Mouse (Mus musculus) neural tube, embryonic 12.5 days (tissue): ENCODE results near the gene Pde4dip. TPM values are rescaled to one million over a fixed set of nuclear protein-coding genes. Genes with fewer than 3 reads are reported as not detected.

ENCODE experiments used
- ATAC-seq: fragments of 200-750 bp; cut with Nextera tagmentation; 2 replicates; pipeline ENCODE4 v1.8.0; 2017; ENCODE audit warnings: low read depth, mild to moderate bottlenecking, moderate TSS enrichment, moderate library complexity; ENCODE audit not compliant: low FRiP score
- H3K27ac ChIP-seq: fragments of 300-500 bp; sonication (generic); 2 replicates; pipeline ENCODE4 v1.5.1; 2016
- H3K27me3 ChIP-seq: fragments of 300-500 bp; sonication (generic); replicated peaks from 2 replicates; pipeline ENCODE4 v1.6.1; 2016; ENCODE audit warnings: mild to moderate bottlenecking
- H3K36me3 ChIP-seq: fragments of 300-500 bp; sonication (generic); 2 replicates; pipeline ENCODE4 v1.6.1; 2016; ENCODE audit warnings: mild to moderate bottlenecking
- H3K4me1 ChIP-seq: fragments of 300-500 bp; sonication (generic); 2 replicates; pipeline ENCODE4 v1.6.1; 2016
- H3K4me2 ChIP-seq: fragments of 300-500 bp; sonication (generic); replicated peaks from 2 replicates; pipeline ENCODE4 v1.6.1; 2016; ENCODE audit warnings: mild to moderate bottlenecking
- H3K4me3 ChIP-seq: fragments of 300-500 bp; sonication (generic); 2 replicates; pipeline ENCODE4 v1.5.1; 2016
- H3K9ac ChIP-seq: fragments of 300-500 bp; sonication (generic); 2 replicates; pipeline ENCODE4 v1.6.1; 2016; ENCODE audit warnings: mild to moderate bottlenecking
- H3K9me3 ChIP-seq: fragments of 300-500 bp; sonication (generic); 2 replicates; pipeline ENCODE4 v1.6.1; 2016; ENCODE audit warnings: mild to moderate bottlenecking
- WGBS: fragments of 180-500 bp; shearing (Covaris S2); methylation state at CpG from one replicate; pipeline ENCODE4 v1.1.7; 2016; 5-methylcytosine and 5-hydroxymethylcytosine counted together
- polyA plus RNA-seq: library from polyadenylated mRNA; unstranded; fragments of >200 nt; fragmentation: Nextera tagmentation; extraction: Ambion mirVana; gene quantifications from 2 replicates; pipeline ENCODE4 v1.2.1, GENCODE M21; 2016

Gene Pde4dip
- polyA plus RNA-seq, 1 experiment from 2014 or later, result 60.1 TPM

DNA sequence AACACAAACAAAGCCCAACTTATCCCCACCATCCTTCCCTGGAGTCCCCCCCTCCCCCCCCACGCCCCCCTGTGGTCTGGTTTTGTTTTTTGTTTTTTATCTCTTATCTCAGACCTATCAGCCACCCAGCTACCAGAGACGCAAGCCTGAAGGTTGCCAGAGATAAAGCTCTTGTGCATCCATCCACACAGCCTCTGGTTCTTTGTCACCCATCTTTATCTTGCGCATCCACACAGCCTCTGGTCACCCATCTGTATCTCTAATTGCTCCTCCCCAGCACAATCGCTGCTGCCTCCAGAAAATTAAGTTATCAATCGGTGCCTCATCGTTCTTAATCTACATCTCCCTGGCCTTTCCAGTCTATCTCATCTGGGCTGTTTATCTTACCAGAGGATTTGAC lies 1.7 kb upstream of the Pde4dip start:
- H3K27me3 ChIP-seq, result peaks cover 11% of the 10 kb centered on the region
- WGBS, result 90% methylated on average over 5 of the region's 6 CpGs

DNA sequence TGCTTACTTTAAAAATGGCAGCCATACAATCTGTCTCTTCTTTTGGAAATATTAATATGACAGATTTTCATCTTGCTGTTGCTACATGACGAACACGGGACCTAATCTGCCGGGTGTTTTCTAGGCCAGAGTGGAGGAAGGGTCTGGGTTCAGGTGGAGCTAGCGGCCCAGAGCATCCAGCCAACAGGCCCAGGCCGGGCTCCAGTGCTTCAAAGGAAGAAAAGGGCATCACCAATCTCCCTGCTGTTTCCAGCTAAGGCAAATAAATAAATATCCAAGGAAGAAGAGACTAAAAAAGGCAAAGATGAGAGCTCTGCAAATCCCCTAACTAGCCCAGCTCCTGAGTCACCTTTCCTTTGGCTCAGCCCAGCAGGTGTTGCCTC lies 731 bp downstream of the Pde4dip start:
- no peaks in the 10 kb centered on the region for H3K9me3 ChIP-seq
- WGBS, result 65% methylated on average over 5 of the region's 5 CpGs
- peak overlapping the region; percentile 93 for H3K4me2 ChIP-seq
- no peak overlapping the region for H3K27ac ChIP-seq
- peaks cover 11% of the 10 kb centered on the region for H3K27me3 ChIP-seq
- peak overlapping the region; percentile 52 for H3K4me3 ChIP-seq
- H3K4me1 ChIP-seq, result peaks cover 4% of the 10 kb centered on the region; the same call in 1 of the 2 replicates
- H3K9ac ChIP-seq, result peak overlapping the region; percentile 73
- ATAC-seq, result no peak
- H3K36me3 ChIP-seq, result no peaks in the 10 kb centered on the region

More for the DNA sequence above, 1.7 kb upstream of the Pde4dip start:
- no peak for ATAC-seq
- H3K9ac ChIP-seq, result no peak overlapping the region
- no peaks in the 10 kb centered on the region for H3K9me3 ChIP-seq
- H3K36me3 ChIP-seq, result no peaks in the 10 kb centered on the region
- H3K27ac ChIP-seq, result no peak overlapping the region
- H3K4me2 ChIP-seq, result no peak overlapping the region
- H3K4me3 ChIP-seq, result no peak overlapping the region
- peaks cover 4% of the 10 kb centered on the region; the same call in 1 of the 2 replicates for H3K4me1 ChIP-seq

DNA sequence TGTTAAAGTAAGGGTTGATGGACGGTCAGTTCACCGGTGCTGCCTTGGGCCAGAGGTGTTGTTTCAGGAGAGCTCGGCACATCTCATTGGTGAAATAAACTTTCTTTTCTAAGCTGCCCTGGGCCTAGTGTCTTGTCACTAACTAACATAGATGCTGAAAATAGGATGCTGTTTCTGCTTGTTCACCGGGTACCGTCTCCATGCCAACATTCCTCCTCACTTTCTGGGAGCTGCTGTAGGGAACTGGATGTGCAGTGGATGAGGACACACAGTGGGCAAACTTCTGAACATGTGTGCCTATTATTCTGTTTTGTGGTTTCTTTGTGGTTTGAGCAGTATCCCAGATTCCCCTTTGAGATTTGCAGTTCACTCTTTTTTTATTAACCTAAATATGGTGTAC lies 6.9 kb downstream of the Pde4dip start:
- Histone ChIP-seq H3K27me3 (no peaks in the 10 kb centered on the region), H3K36me3 (no peaks in the 10 kb centered on the region), H3K27ac (no peak overlapping the region), H3K4me1 (0 out of 2 replicates have a peak, but pooled peaks cover 3% of the 10 kb centered on the region), H3K9ac (no peak overlapping the region), H3K4me3 (no peak overlapping the region), H3K9me3 (no peaks in the 10 kb centered on the region), H3K4me2 (no peak overlapping the region)
- no peak for ATAC-seq
- WGBS, result 93% methylated on average over 5 of the region's 5 CpGs

DNA sequence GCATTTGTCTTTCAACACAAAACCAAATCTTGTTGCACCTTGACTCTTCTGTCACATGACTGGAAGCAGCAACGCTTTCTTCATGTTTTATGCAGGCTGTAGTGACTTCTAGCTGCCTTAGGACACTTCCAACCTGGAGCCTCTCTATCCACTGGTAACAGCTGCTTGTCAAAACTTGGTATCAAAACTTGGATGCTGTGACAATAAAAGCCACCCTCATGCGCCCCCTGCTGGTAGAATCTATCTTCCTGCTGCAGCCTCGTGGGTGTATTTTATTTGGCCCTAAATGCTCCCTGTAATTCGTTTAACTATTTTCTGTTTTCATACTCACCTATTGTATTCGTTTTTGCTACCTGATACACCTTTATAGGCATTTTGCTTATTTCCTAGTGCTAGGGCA lies 9.3 kb downstream of the Pde4dip start:
- ATAC-seq, result no peak
- no peaks in the 10 kb centered on the region for H3K27me3 ChIP-seq
- peaks cover 10% of the 10 kb centered on the region; the same call in 1 of the 2 replicates for H3K4me1 ChIP-seq
- WGBS, result 20% methylated on average over 5 of the region's 5 CpGs
- H3K9ac ChIP-seq, result no peak overlapping the region
- no peak overlapping the region for H3K27ac ChIP-seq
- no peak overlapping the region for H3K4me3 ChIP-seq
- no peaks in the 10 kb centered on the region for H3K9me3 ChIP-seq
- H3K4me2 ChIP-seq, result no peak overlapping the region
- H3K36me3 ChIP-seq, result no peaks in the 10 kb centered on the region

DNA sequence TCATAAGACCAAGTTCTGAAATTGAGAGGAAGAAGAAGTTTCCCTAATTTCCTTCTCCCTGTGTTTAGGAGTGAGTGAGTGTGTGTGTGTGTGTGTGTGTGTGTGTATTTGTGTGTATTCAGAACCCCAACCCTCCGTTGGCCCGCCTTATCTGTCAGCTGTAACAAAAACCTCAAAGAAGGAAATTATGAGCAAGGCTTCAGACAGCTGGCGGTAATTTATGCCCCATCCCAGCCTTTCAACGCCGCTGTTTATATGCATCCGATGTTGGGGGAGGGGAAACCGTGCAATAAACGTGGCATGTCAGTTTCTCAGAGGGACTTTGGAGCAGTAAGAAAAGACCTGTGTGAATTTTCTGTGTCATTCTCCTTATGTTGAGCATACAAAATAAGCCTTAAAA lies 12.2 kb downstream of the Pde4dip start:
- H3K9me3 ChIP-seq, result no peaks in the 10 kb centered on the region
- no peak for ATAC-seq
- H3K27me3 ChIP-seq, result no peaks in the 10 kb centered on the region
- peak overlapping the region; percentile 7; the same call in 1 of the 2 replicates for H3K4me2 ChIP-seq
- H3K4me1 ChIP-seq, result peaks cover 10% of the 10 kb centered on the region; the same call in 1 of the 2 replicates
- H3K27ac ChIP-seq, result no peak overlapping the region
- WGBS, result 11% methylated on average over 8 of the region's 8 CpGs
- no peak overlapping the region for H3K4me3 ChIP-seq
- no peaks in the 10 kb centered on the region for H3K36me3 ChIP-seq
- no peak overlapping the region for H3K9ac ChIP-seq

DNA sequence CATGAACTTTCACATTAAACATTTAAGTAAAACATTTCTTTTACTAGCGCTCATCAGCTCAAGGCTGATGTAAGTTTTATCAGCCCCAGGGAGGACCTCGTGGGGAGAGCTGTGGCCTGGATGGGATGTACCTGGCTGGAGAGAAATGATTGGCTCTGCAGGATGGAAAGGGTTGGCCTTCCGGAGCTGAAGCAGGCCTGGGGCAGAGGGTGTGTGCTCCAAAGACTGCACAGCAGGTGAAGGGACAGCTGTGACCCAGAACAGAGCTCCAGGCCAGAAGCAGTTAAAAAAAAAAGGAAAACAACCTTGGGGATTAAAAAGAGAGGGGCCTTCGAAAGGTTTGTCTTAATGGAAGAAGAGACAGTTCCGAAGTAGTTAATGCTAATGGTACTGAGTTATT lies 13.7 kb downstream of the Pde4dip start:
- no peak overlapping the region for H3K9ac ChIP-seq
- H3K4me3 ChIP-seq, result no peak overlapping the region
- H3K27ac ChIP-seq, result no peak overlapping the region
- H3K36me3 ChIP-seq, result no peaks in the 10 kb centered on the region
- peaks cover under 1% of the 10 kb centered on the region; the same call in 1 of the 2 replicates for H3K27me3 ChIP-seq
- 22% methylated on average over 5 of the region's 5 CpGs for WGBS
- H3K4me2 ChIP-seq, result no peak overlapping the region
- peaks cover 10% of the 10 kb centered on the region; the same call in 1 of the 2 replicates for H3K4me1 ChIP-seq
- ATAC-seq, result no peak
- H3K9me3 ChIP-seq, result no peaks in the 10 kb centered on the region

DNA sequence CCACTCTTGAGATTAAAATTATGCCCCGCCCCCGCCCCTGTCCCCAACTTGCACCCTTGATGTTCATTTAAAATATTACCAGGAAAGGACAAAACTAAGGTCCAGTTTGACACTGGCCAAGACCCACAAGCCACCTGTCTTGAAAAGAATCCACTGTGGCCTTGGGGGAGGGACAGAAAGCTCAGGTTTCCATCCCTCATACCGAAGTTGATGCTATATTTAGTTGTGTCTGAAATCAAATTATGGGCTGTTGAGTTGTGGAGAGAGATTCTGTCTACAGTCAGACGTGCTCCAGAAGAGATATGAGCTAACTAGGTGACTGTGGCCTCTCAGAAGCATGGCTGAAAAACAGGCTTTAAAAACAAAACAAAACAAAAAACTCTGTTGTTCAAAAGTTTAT lies 18.8 kb downstream of the Pde4dip start:
- Histone ChIP-seq H3K27me3 (peaks cover 35% of the 10 kb centered on the region), H3K9ac (no peak overlapping the region), H3K4me2 (no peak overlapping the region), H3K4me1 (peaks cover 8% of the 10 kb centered on the region), H3K4me3 (no peak overlapping the region), H3K27ac (no peak overlapping the region), H3K9me3 (no peaks in the 10 kb centered on the region), H3K36me3 (no peaks in the 10 kb centered on the region)
- ATAC-seq, result no peak
- 81% methylated on average over 4 of the region's 4 CpGs for WGBS

DNA sequence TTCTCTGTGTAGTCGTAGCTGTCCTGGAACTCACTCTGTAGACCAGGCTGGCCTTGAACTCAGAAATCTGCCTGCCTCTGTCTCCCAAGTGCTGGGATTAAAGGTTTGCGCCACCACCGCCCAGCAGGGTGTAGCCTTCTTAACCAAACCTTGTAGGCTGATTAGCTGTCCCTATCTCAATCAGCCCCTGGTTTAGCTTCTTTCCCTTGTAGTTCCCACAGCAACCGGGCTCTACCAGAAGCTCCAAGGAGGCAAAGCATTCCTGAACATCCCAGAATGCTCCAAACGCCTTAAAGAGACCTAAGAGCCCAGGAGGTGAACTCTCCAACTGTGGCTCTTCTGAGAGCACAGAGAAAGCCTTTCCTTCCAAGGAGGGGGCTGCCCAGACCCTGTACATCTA lies 19.8 kb downstream of the Pde4dip start:
- Histone ChIP-seq H3K27me3 (peaks cover 35% of the 10 kb centered on the region), H3K4me2 (no peak overlapping the region), H3K36me3 (no peaks in the 10 kb centered on the region), H3K27ac (no peak overlapping the region), H3K9me3 (no peaks in the 10 kb centered on the region), H3K9ac (no peak overlapping the region), H3K4me3 (no peak overlapping the region), H3K4me1 (peaks cover 8% of the 10 kb centered on the region)
- 60% methylated on average over 5 of the region's 5 CpGs for WGBS
- ATAC-seq, result no peak

DNA sequence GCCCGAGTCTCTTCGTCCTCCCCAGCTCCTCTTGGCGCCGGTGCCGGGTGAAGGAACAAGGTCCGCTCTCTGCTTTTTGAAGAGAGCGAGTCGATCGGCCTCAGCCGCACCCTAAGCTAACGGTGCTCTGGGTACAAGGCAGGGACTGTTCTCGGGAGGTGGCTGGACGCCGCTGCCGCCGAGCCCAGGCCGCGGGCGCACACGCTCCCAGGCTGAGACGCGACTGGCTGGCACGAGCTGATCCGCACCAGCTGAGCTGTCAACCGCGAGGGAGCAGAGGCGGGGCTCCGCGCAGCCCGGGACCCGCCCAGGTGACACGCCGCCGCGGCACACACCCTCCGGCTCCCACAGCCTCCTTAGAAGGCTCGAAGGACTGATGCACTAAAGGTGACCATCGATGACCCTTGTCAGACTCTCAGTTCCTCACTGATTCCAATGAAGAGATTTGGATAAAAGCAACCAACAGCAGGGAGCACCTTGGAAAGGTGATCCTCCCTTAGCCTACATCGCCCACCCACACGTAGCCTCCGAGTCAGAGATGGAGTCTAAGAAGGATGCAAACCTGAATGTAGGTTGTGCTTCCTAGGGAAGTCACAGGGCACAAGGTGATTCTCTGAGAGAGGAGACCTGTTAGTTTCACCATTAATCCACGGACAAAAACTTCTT lies 20.4 kb downstream of the Pde4dip start:
- H3K4me2 ChIP-seq, result peak overlapping the region; percentile 98
- H3K9ac ChIP-seq, result peak overlapping the region; percentile 59
- no peak overlapping the region for H3K27ac ChIP-seq
- no peaks in the 10 kb centered on the region for H3K36me3 ChIP-seq
- WGBS, result 3% methylated on average over 42 of the region's 42 CpGs
- no peaks in the 10 kb centered on the region for H3K9me3 ChIP-seq
- peak overlapping the region; percentile 47 for H3K4me3 ChIP-seq
- H3K27me3 ChIP-seq, result peaks cover 35% of the 10 kb centered on the region
- ATAC-seq, result peak; percentile 90
- peaks cover 8% of the 10 kb centered on the region for H3K4me1 ChIP-seq

DNA sequence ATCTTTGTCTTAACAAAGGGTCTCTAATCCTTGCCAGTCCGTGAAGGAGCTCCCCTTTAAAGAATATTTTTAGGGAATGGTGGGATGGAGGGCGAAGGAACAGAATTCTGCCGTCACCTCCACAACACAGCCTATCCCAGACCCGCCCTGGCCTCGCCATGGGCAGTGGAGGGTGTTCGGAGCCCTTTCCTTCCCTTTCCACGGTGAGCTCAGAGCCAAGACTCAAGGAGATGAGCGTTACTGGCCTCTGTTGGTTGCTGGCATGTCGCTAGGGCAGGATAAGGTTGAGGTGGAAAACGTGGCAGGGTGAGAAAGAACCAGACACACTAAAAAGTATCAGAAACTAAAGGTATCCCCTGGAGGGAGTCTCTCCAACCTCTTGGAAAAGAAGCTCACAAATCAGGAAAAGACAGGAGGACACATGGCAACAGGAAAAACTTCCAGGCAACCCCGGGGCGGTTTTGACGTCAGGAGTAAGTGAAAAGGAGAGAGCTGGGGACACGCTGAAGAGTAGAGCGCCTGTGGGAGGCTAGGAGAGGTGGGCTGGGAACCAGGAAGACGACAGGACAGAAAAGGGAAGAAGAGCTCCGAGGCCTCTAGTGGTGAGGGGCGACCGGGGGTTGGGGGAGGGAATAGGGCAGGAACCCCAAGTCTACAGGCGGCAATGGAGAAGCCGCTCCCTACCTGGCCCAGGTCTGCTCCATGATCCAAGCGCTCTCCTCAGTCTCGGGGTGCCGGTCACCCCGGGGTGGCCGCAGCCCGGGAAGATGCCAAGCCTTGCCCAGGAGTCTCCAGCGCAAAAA lies 21.1 kb downstream of the Pde4dip start:
- ATAC-seq, result peak; percentile 64
- no peak overlapping the region for H3K27ac ChIP-seq
- 2% methylated on average over 28 of the region's 28 CpGs for WGBS
- H3K4me1 ChIP-seq, result peaks cover 8% of the 10 kb centered on the region
- no peaks in the 10 kb centered on the region for H3K36me3 ChIP-seq
- H3K9me3 ChIP-seq, result no peaks in the 10 kb centered on the region
- H3K4me3 ChIP-seq, result peak overlapping the region; percentile 47
- H3K27me3 ChIP-seq, result peaks cover 35% of the 10 kb centered on the region
- peak overlapping the region; percentile 59 for H3K9ac ChIP-seq
- H3K4me2 ChIP-seq, result peak overlapping the region; percentile 98

DNA sequence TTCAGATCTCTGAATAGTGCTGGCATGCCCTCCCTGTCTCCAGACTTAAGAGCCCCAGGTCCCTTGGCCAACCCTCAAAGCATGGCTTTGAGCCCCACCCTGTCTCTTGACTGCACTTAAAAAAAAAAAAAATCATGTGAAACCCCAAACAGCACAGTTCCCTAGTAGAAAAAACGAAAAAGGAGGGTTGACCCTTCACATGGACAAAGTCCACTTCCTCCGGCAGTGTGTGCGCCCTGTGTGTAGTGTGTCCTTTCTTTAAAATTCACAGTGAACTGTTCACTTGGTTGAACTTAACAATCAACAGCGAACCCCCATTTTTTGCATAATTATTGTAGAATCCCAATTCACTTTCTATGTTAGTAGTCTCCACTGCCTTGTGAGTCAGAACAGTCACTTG lies 21.8 kb downstream of the Pde4dip start:
- no peaks in the 10 kb centered on the region for H3K9me3 ChIP-seq

DNA sequence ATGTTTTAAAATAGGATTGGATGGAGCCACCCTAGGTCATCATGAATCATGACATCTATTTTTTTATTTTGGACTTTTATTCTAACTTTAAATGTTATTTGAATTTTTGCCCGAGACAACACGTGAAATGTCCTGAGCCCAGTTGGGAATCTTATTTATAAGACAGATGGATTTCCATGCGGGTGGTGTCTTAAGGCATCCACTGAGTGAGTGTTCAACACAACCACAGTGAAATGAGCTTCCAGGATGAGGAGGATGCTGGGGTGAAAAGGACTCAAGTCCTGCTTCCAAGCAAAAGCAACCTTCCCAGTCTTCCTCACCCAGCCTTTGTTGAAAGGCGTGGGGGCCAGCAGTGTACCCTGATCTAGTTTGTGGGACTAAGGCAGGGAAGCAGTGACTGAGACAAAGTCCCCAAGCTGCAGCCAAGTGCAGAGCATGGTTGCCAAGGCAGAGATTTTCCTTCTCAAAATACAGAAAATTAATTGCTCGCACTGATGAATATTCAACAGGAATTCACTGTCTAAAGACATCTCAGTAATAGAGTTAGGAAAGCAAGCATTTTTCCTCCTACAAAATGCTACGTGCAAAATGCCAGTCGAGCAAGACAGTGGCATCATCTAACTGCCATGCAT lies 27.6 kb downstream of the Pde4dip start:
- Histone ChIP-seq H3K4me2 (no peak overlapping the region), H3K9ac (no peak overlapping the region), H3K27ac (no peak overlapping the region), H3K9me3 (no peaks in the 10 kb centered on the region), H3K27me3 (peaks cover 2% of the 10 kb centered on the region; the same call in 1 of the 2 replicates), H3K36me3 (no peaks in the 10 kb centered on the region), H3K4me1 (no peaks in the 10 kb centered on the region), H3K4me3 (no peak overlapping the region)
- WGBS, result 90% methylated on average over 7 of the region's 7 CpGs
- ATAC-seq, result no peak

More for the DNA sequence above, 21.8 kb downstream of the Pde4dip start:
- peak overlapping the region; percentile 98 for H3K4me2 ChIP-seq
- H3K36me3 ChIP-seq, result no peaks in the 10 kb centered on the region
- H3K27me3 ChIP-seq, result peaks cover 35% of the 10 kb centered on the region
- no peak overlapping the region for H3K27ac ChIP-seq
- H3K4me3 ChIP-seq, result no peak overlapping the region
- peaks cover 8% of the 10 kb centered on the region for H3K4me1 ChIP-seq
- WGBS, result 66% methylated on average over 4 of the region's 4 CpGs
- H3K9ac ChIP-seq, result peak overlapping the region; percentile 59; the same call in 1 of the 2 replicates
- no peak for ATAC-seq
